Mouse (Mus musculus) lung, adult 2 months (tissue): Measurements from ENCODE around the gene Mbtps1.

Experiments used
- CTCF ChIP-seq: fragments of 200-500 bp; IDR thresholded peaks from 2 replicates; pipeline ENCODE4 v1.5.1; 2011; ENCODE audit warnings: mild to moderate bottlenecking, low read length, control low read depth; ENCODE audit not compliant: insufficient read depth
- POLR2A ChIP-seq: fragments of 200-500 bp; IDR thresholded peaks from 2 replicates; pipeline ENCODE4 v1.6.1; 2011; ENCODE audit warnings: low read depth, mild to moderate bottlenecking, control low read depth, low read length, borderline replicate concordance; ENCODE audit errors: extremely low read depth

GRCm38 (mm10) chr8:119604398-119604803 is 45.9 kb upstream of the Mbtps1 start:
- no peak for TF ChIP-seq POLR2A
- TF ChIP-seq CTCF = no peak
